Mouse (Mus musculus) cortical plate, adult 2 months (tissue): ENCODE data around the gene Fam89a.

Experiments used
- CTCF ChIP-seq: fragments of 200-500 bp; IDR thresholded peaks from 2 replicates; pipeline ENCODE4 v1.5.1; 2011; ENCODE audit warnings: mild to moderate bottlenecking, control low read depth, low read length; ENCODE audit not compliant: insufficient read depth; ENCODE audit errors: extremely low read depth
- POLR2A ChIP-seq: fragments of 200-500 bp; IDR thresholded peaks from 2 replicates; pipeline ENCODE4 v1.6.1; 2011; ENCODE audit warnings: mild to moderate bottlenecking, low read length, control low read depth; ENCODE audit not compliant: insufficient read depth; ENCODE audit errors: extremely low read depth

- TF ChIP-seq CTCF, result no peak
- TF ChIP-seq POLR2A, result no peak
Observed at GRCm38 (mm10) chr8:124772389-124772788, 20.8 kb upstream of the Fam89a start.
